Mouse (Mus musculus): ENCODE measurements at regions not wholly inside any gene's neighbourhood (a gene's known extent, or its start where the extent isn't known, plus 50 kb on each side); places are given as distances from the start of the nearest gene placed in this dataset.
"Not testable (repeated sequence)": the region's sequence is repeated elsewhere in the genome, so short reads cannot be mapped to it uniquely, and the experiment has no call there.

GRCm38 (mm10) chr3:91263540-91263939, 172.9 kb upstream of the 9130204L05Rik start:
- H3K4me1 ChIP-seq (replicated peaks; ENCODE audit: control insufficient read depth, insufficient read depth, low read length) = no peaks in the 10 kb centered on the region
- ATAC-seq (replicated peaks; ENCODE audit: low FRiP score) (peak; percentile 73), DNase-seq (ENCODE audit: low spot score) (peak; percentile 48)
- WGBS = 0% methylated on average over 1 of the region's 1 CpGs
- H3K36me3 ChIP-seq (ENCODE audit: control insufficient read depth, insufficient read depth, low read length) = no peaks in the 10 kb centered on the region
- no peak overlapping the region for H3K4me2 ChIP-seq (ENCODE audit: low read depth, low read length, severe bottlenecking)
- H3K27ac ChIP-seq (ENCODE audit: low read depth, low read length) = no peak overlapping the region
- H3K9ac ChIP-seq (ENCODE audit: low read length) = no peak overlapping the region
- H3K27me3 ChIP-seq (ENCODE audit: control insufficient read depth, insufficient read depth, low read length) = no peaks in the 10 kb centered on the region
- H3K9me3 ChIP-seq (ENCODE audit: control insufficient read depth, low read length) = no peaks in the 10 kb centered on the region
- H3K4me3 ChIP-seq (ENCODE audit: low read depth, low read length) = no peak overlapping the region

- not testable (repeated sequence) for H3K27me3 ChIP-seq (ENCODE audit: control insufficient read depth, insufficient read depth, low read length); H3K4me1 ChIP-seq (replicated peaks; ENCODE audit: control insufficient read depth, insufficient read depth, low read length); H3K9me3 ChIP-seq (ENCODE audit: control insufficient read depth, low read length); H3K4me2 ChIP-seq (ENCODE audit: low read depth, low read length, severe bottlenecking); DNase-seq (ENCODE audit: low spot score); H3K27ac ChIP-seq (ENCODE audit: low read depth, low read length); H3K36me3 ChIP-seq (ENCODE audit: control insufficient read depth, insufficient read depth, low read length); H3K4me3 ChIP-seq (ENCODE audit: low read depth, low read length); ATAC-seq (replicated peaks; ENCODE audit: low FRiP score); H3K9ac ChIP-seq (ENCODE audit: low read length)
- WGBS = 81% methylated on average over 2 of the region's 2 CpGs
Observed at GRCm38 (mm10) chr3:91254926-91255325, 164.3 kb upstream of the 9130204L05Rik start.

DNA sequence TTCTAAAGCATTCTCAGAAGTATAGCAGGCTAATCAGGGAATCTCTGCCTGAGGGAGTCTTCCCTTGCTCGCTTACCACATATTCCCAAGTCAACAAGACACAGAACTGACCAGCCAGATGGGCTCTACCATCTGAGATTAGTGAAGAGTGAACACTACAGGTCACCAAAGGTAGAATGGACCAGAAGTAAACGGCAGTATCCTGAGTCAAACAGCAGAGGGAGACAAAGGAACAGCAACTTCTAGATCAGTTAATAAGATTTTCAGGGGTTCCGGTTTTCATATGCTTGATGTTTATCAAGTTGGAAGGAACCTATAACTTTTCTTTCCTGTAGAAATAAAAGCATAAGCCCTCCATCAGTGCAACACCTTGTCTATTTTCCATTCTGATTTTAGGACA, 132.6 kb upstream of the 9130204L05Rik start:
- no peak for ATAC-seq (replicated peaks; ENCODE audit: low FRiP score)
- WGBS = 55% methylated on average over 3 of the region's 3 CpGs
- no peaks in the 10 kb centered on the region for H3K36me3 ChIP-seq (ENCODE audit: control insufficient read depth, insufficient read depth, low read length)

GRCm38 (mm10) chr3:91213280-91213679, 122.7 kb upstream of the 9130204L05Rik start:
- H3K27ac ChIP-seq (ENCODE audit: low read depth, low read length) = no peak overlapping the region
- H3K9me3 ChIP-seq (ENCODE audit: control insufficient read depth, low read length) = peaks cover 7% of the 10 kb centered on the region
- DNase-seq (ENCODE audit: low spot score) = no peak
- H3K36me3 ChIP-seq (ENCODE audit: control insufficient read depth, insufficient read depth, low read length) = no peaks in the 10 kb centered on the region
- WGBS = 87% methylated on average over 16 of the region's 16 CpGs
- no peaks in the 10 kb centered on the region for H3K4me1 ChIP-seq (replicated peaks; ENCODE audit: control insufficient read depth, insufficient read depth, low read length)
- H3K4me3 ChIP-seq (ENCODE audit: low read depth, low read length) = no peak overlapping the region
- no peak overlapping the region for H3K9ac ChIP-seq (ENCODE audit: low read length)
- no peaks in the 10 kb centered on the region for H3K27me3 ChIP-seq (ENCODE audit: control insufficient read depth, insufficient read depth, low read length)
- ATAC-seq (replicated peaks; ENCODE audit: low FRiP score) = no peak
- no peak overlapping the region for H3K4me2 ChIP-seq (ENCODE audit: low read depth, low read length, severe bottlenecking)

More for the DNA sequence above, 132.6 kb upstream of the 9130204L05Rik start:
- Histone ChIP-seq H3K4me1 (replicated peaks; ENCODE audit: control insufficient read depth, insufficient read depth, low read length) (no peaks in the 10 kb centered on the region), H3K27me3 (ENCODE audit: control insufficient read depth, insufficient read depth, low read length) (no peaks in the 10 kb centered on the region), H3K9ac (ENCODE audit: low read length) (no peak overlapping the region), H3K4me2 (ENCODE audit: low read depth, low read length, severe bottlenecking) (no peak overlapping the region), H3K27ac (ENCODE audit: low read depth, low read length) (no peak overlapping the region), H3K4me3 (ENCODE audit: low read depth, low read length) (no peak overlapping the region), H3K9me3 (ENCODE audit: control insufficient read depth, low read length) (no peaks in the 10 kb centered on the region; the same call in 1 of the 2 replicates)
- DNase-seq (ENCODE audit: low spot score) = no peak

Data from forebrain, embryonic 11.5 days (tissue).